Mouse (Mus musculus) intestine, embryonic 14.5 days (tissue): ENCODE measurements around the gene Ccpg1. TPM values are rescaled to one million over a fixed set of nuclear protein-coding genes. Genes with fewer than 3 reads are reported as not detected.

ENCODE experiments used
- ATAC-seq: fragments of 200-750 bp; cut with Nextera tagmentation; replicated peaks from 2 replicates; pipeline ENCODE4 v1.8.0; 2017; ENCODE audit warnings: low read depth, moderate number of reproducible peaks, moderate TSS enrichment, moderate library complexity; ENCODE audit not compliant: low FRiP score, low TSS enrichment
- DNase-seq: peaks from one replicate; pipeline ENCODE4 v3.0.0-alpha.2; 2018; ENCODE audit warnings: low spot score
- H3K27ac ChIP-seq: fragments of 300-500 bp; sonication (generic); 2 replicates; pipeline ENCODE4 v1.5.1; 2014; ENCODE audit warnings: low read depth, mild to moderate bottlenecking, control low read depth
- H3K27me3 ChIP-seq: fragments of 300-500 bp; sonication (generic); replicated peaks from 2 replicates; pipeline ENCODE4 v1.6.1; 2014; ENCODE audit warnings: low read length, control low read depth; ENCODE audit not compliant: control insufficient read depth, insufficient read depth
- H3K36me3 ChIP-seq: fragments of 300-500 bp; sonication (generic); 2 replicates; pipeline ENCODE4 v1.6.1; 2014; ENCODE audit warnings: low read length, control low read depth; ENCODE audit not compliant: control insufficient read depth, insufficient read depth
- H3K4me1 ChIP-seq: fragments of 300-500 bp; sonication (generic); replicated peaks from 2 replicates; pipeline ENCODE4 v1.6.1; 2014; ENCODE audit warnings: low read length, control low read depth, mixed read lengths; ENCODE audit not compliant: control insufficient read depth, insufficient read depth
- H3K4me2 ChIP-seq: fragments of 300-500 bp; sonication (generic); 2 replicates; pipeline ENCODE4 v1.6.1; 2014; ENCODE audit warnings: low read length
- H3K4me3 ChIP-seq: fragments of 300-500 bp; sonication (generic); 2 replicates; pipeline ENCODE4 v1.5.1; 2014; ENCODE audit warnings: low read depth, low read length, control low read depth, mixed read lengths
- H3K9ac ChIP-seq: fragments of 300-500 bp; sonication (generic); 2 replicates; pipeline ENCODE4 v1.6.1; 2014; ENCODE audit warnings: mild to moderate bottlenecking, low read length
- H3K9me3 ChIP-seq: fragments of 300-500 bp; sonication (generic); 2 replicates; pipeline ENCODE4 v1.6.1; 2016; ENCODE audit warnings: low read length, control low read depth; ENCODE audit not compliant: control insufficient read depth
- WGBS: fragments of 180-500 bp; shearing (Covaris S2); extraction: QIAGEN DNeasy Blood & Tissue Kit; methylation state at CpG from one replicate; pipeline ENCODE4 v1.1.7; 2014; 5-methylcytosine and 5-hydroxymethylcytosine counted together
- polyA plus RNA-seq: library from polyadenylated mRNA; unstranded; fragments of >200 nt; fragmentation: Nextera tagmentation; extraction: Ambion mirVana; gene quantifications from 2 replicates; pipeline ENCODE4 v1.2.1, GENCODE M21; 2014

The Ccpg1 gene
- polyA plus RNA-seq, 1 experiment from 2014 or later: 21.8 TPM

- no peaks in the 10 kb centered on the region for H3K9me3 ChIP-seq
- H3K27me3 ChIP-seq: no peaks in the 10 kb centered on the region
- ATAC-seq: no peak
- no peaks in the 10 kb centered on the region for H3K4me1 ChIP-seq
- no peak for DNase-seq
- no peak overlapping the region for H3K4me2 ChIP-seq
- H3K36me3 ChIP-seq: peaks cover 4% of the 10 kb centered on the region; the same call in 1 of the 2 replicates
- H3K9ac ChIP-seq: no peak overlapping the region
- H3K4me3 ChIP-seq: no peak overlapping the region
- H3K27ac ChIP-seq: no peak overlapping the region
- 86% methylated on average over 13 of the region's 13 CpGs for WGBS
Measured at GRCm38 (mm10) chr9:73001314-73002011, 16.2 kb downstream of the Ccpg1 start.

- no peak for DNase-seq
- 54% methylated on average over 3 of the region's 3 CpGs for WGBS
- H3K4me2 ChIP-seq: no peak overlapping the region
- no peak overlapping the region for H3K27ac ChIP-seq
- peaks cover 4% of the 10 kb centered on the region; the same call in 1 of the 2 replicates for H3K36me3 ChIP-seq
- H3K4me3 ChIP-seq: no peak overlapping the region
- no peaks in the 10 kb centered on the region for H3K4me1 ChIP-seq
- no peak overlapping the region for H3K9ac ChIP-seq
- ATAC-seq: no peak
- H3K27me3 ChIP-seq: no peaks in the 10 kb centered on the region
- no peaks in the 10 kb centered on the region for H3K9me3 ChIP-seq
Measured at GRCm38 (mm10) chr9:73002177-73002576, 16.9 kb downstream of the Ccpg1 start.

GRCm38 (mm10) chr9:73004076-73004475, 18.8 kb downstream of the Ccpg1 start:
- H3K9me3 ChIP-seq: no peaks in the 10 kb centered on the region
- H3K4me3 ChIP-seq: no peak overlapping the region
- WGBS: 85% methylated on average over 8 of the region's 8 CpGs
- H3K27ac ChIP-seq: no peak overlapping the region
- no peak overlapping the region for H3K9ac ChIP-seq
- no peak for ATAC-seq
- DNase-seq: no peak
- no peaks in the 10 kb centered on the region for H3K27me3 ChIP-seq
- no peaks in the 10 kb centered on the region for H3K4me1 ChIP-seq
- no peak overlapping the region for H3K4me2 ChIP-seq
- H3K36me3 ChIP-seq: peaks cover 4% of the 10 kb centered on the region; the same call in 1 of the 2 replicates

GRCm38 (mm10) chr9:73005106-73005505, 19.9 kb downstream of the Ccpg1 start:
- H3K9ac ChIP-seq: no peak overlapping the region
- 81% methylated on average over 6 of the region's 6 CpGs for WGBS
- H3K27ac ChIP-seq: no peak overlapping the region
- DNase-seq (no peak), ATAC-seq (no peak)
- no peaks in the 10 kb centered on the region for H3K4me1 ChIP-seq
- H3K36me3 ChIP-seq: peaks cover 5% of the 10 kb centered on the region; the same call in 1 of the 2 replicates
- no peaks in the 10 kb centered on the region for H3K27me3 ChIP-seq
- H3K4me2 ChIP-seq: no peak overlapping the region
- no peaks in the 10 kb centered on the region for H3K9me3 ChIP-seq
- no peak overlapping the region for H3K4me3 ChIP-seq

- 95% methylated on average over 3 of the region's 3 CpGs for WGBS
- H3K36me3 ChIP-seq: peaks cover 10% of the 10 kb centered on the region
- H3K4me2 ChIP-seq: no peak overlapping the region
- no peak overlapping the region for H3K27ac ChIP-seq
- no peak overlapping the region for H3K9ac ChIP-seq
- no peaks in the 10 kb centered on the region for H3K9me3 ChIP-seq
- no peaks in the 10 kb centered on the region for H3K27me3 ChIP-seq
- no peaks in the 10 kb centered on the region for H3K4me1 ChIP-seq
- DNase-seq (no peak), ATAC-seq (no peak)
- no peak overlapping the region for H3K4me3 ChIP-seq
Measured at GRCm38 (mm10) chr9:73006175-73006574, 20.9 kb downstream of the Ccpg1 start.

- no peaks in the 10 kb centered on the region for H3K4me1 ChIP-seq
- no peak for ATAC-seq
Measured at GRCm38 (mm10) chr9:73008384-73008783, 23.2 kb downstream of the Ccpg1 start.

GRCm38 (mm10) chr9:73012629-73013028, 27.4 kb downstream of the Ccpg1 start:
- Histone ChIP-seq H3K4me2 (no peak overlapping the region), H3K9ac (no peak overlapping the region), H3K36me3 (peaks cover 51% of the 10 kb centered on the region), H3K4me3 (no peak overlapping the region), H3K4me1 (no peaks in the 10 kb centered on the region), H3K27ac (no peak overlapping the region), H3K9me3 (no peaks in the 10 kb centered on the region), H3K27me3 (no peaks in the 10 kb centered on the region)
- DNase-seq (no peak), ATAC-seq (no peak)
- WGBS: 89% methylated on average over 4 of the region's 4 CpGs

More at GRCm38 (mm10) chr9:73008384-73008783, 23.2 kb downstream of the Ccpg1 start:
- 64% methylated on average over 3 of the region's 3 CpGs for WGBS
- Histone ChIP-seq H3K27me3 (no peaks in the 10 kb centered on the region), H3K36me3 (peaks cover 26% of the 10 kb centered on the region), H3K4me3 (no peak overlapping the region), H3K9me3 (no peaks in the 10 kb centered on the region), H3K9ac (no peak overlapping the region), H3K4me2 (no peak overlapping the region), H3K27ac (no peak overlapping the region)
- DNase-seq: no peak

GRCm38 (mm10) chr9:73014724-73015123, 29.5 kb downstream of the Ccpg1 start:
- H3K27me3 ChIP-seq: no peaks in the 10 kb centered on the region
- WGBS: 55% methylated on average over 13 of the region's 13 CpGs
- ATAC-seq (0 out of 2 replicates have a peak, but pooled peaks have one; percentile 27), DNase-seq (no peak)
- no peak overlapping the region for H3K4me2 ChIP-seq
- no peak overlapping the region for H3K27ac ChIP-seq
- peaks cover 71% of the 10 kb centered on the region for H3K36me3 ChIP-seq
- no peak overlapping the region for H3K4me3 ChIP-seq
- no peaks in the 10 kb centered on the region for H3K4me1 ChIP-seq
- H3K9me3 ChIP-seq: no peaks in the 10 kb centered on the region
- no peak overlapping the region for H3K9ac ChIP-seq

GRCm38 (mm10) chr9:73019841-73020240, 34.6 kb downstream of the Ccpg1 start:
- 95% methylated on average over 10 of the region's 10 CpGs for WGBS
- no peak for ATAC-seq

More at GRCm38 (mm10) chr9:73019841-73020240, 34.6 kb downstream of the Ccpg1 start:
- no peaks in the 10 kb centered on the region for H3K27me3 ChIP-seq
- no peaks in the 10 kb centered on the region for H3K9me3 ChIP-seq
- H3K4me1 ChIP-seq: no peaks in the 10 kb centered on the region
- no peak overlapping the region for H3K4me3 ChIP-seq
- H3K27ac ChIP-seq: no peak overlapping the region
- DNase-seq: no peak
- H3K9ac ChIP-seq: no peak overlapping the region
- H3K36me3 ChIP-seq: peaks cover 53% of the 10 kb centered on the region
- H3K4me2 ChIP-seq: no peak overlapping the region
